Mouse (Mus musculus): ENCODE results near the gene Fchsd2. TPM values are rescaled to one million over a fixed set of nuclear protein-coding genes. Genes with fewer than 3 reads are reported as not detected.

Fchsd2 gene
- polyA plus RNA-seq, 1 experiment = 54.0 TPM

DNA sequence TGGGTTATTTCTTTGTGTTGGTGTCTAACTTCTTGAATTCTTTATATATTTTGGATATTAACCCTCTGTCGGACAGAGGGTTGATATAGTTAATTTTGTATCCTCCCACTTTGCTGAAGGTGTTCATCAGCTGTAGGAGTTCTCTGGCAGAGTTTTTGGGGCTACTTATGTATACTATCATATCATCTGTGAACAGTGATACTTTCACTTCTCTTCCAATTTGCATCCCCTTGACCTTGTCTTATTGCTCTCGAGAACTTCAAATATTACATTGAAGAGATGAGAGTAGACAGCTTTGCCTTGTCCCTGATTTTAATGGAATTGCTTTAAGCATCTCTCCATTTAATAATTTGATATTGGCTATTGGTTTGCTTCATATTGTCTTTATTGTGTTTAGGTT, 130.8 kb downstream of the Fchsd2 start:
- no peak for DNase-seq (ENCODE audit: low read depth)
- TF ChIP-seq POLR2A (IDR thresholded peaks at IDR 0.05; ENCODE audit: borderline replicate concordance, extremely low read depth, insufficient read depth, insufficient read length, poor library complexity, severe bottlenecking) (no peak), CTCF (IDR thresholded peaks at IDR 0.05; ENCODE audit: borderline replicate concordance, extremely low read depth, insufficient read depth, insufficient read length) (no peak)

DNA sequence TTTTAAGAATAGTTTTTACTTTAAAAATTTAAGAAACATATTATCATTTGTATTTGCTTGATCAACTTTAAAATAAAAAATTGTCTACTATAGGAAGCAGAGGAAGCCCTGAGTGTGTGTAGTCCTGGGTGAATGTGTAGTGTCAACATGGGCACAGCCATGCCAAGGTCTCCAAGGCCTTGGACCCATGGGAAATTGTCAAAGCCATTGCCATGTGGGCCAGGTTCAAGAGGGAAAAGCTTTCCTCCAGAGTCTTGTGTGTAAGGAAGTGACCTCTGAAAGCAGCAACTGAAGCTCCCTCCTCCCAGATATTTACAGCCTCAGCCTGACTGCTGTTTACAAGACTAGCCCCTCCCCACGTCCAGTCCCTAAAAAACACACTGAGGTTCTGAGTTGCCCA, 136.7 kb downstream of the Fchsd2 start:
- no peak for DNase-seq (ENCODE audit: low read depth)
- no peak for TF ChIP-seq CTCF (IDR thresholded peaks at IDR 0.05; ENCODE audit: borderline replicate concordance, extremely low read depth, insufficient read depth, insufficient read length)
- TF ChIP-seq POLR2A (IDR thresholded peaks at IDR 0.05; ENCODE audit: borderline replicate concordance, extremely low read depth, insufficient read depth, insufficient read length, poor library complexity, severe bottlenecking) = no peak

DNA sequence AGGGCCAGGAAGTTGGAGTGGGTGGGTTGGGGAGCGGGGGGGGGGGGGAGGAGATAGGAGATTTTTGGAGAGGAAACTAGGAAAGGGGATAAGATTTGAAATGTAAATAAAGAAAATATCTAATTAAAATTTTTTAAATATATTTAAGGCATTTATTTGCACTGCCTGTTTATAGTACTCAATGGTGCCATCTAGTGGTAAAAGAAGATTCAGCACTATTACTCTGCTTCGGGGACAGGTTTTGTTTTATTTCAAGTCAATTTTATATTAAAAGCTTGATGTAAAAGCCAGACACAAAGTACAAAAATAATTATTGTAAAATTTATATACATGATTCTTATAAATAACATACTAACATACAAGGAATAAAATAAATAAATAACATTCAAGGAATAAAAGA, 138.8 kb downstream of the Fchsd2 start:
- peak; percentile 71 for DNase-seq (ENCODE audit: low read depth)
- TF ChIP-seq POLR2A (IDR thresholded peaks at IDR 0.05; ENCODE audit: borderline replicate concordance, extremely low read depth, insufficient read depth, insufficient read length, poor library complexity, severe bottlenecking) = no peak
- TF ChIP-seq CTCF (IDR thresholded peaks at IDR 0.05; ENCODE audit: borderline replicate concordance, extremely low read depth, insufficient read depth, insufficient read length) = no peak

DNA sequence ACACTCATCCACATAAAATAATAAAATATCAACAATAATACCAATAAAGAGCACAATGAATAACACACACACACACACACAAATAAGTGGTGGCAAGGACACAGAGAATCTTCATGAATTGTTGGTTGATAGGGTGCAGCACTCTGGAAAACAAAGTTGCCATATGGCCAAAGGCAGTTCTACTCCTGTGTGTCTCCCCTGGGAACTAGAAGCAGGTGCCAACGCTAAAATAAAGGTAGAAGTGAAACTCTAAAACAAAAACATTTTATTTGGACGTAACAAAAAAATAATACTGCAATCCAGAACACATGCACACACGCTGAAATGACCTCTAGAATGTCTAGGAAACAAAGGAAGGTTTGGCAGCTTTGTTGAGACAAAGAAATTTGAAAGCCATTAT, 140.1 kb downstream of the Fchsd2 start:
- no peak for DNase-seq (ENCODE audit: low read depth)
- TF ChIP-seq CTCF (IDR thresholded peaks at IDR 0.05; ENCODE audit: borderline replicate concordance, extremely low read depth, insufficient read depth, insufficient read length) (no peak), POLR2A (IDR thresholded peaks at IDR 0.05; ENCODE audit: borderline replicate concordance, extremely low read depth, insufficient read depth, insufficient read length, poor library complexity, severe bottlenecking) (no peak)

DNA sequence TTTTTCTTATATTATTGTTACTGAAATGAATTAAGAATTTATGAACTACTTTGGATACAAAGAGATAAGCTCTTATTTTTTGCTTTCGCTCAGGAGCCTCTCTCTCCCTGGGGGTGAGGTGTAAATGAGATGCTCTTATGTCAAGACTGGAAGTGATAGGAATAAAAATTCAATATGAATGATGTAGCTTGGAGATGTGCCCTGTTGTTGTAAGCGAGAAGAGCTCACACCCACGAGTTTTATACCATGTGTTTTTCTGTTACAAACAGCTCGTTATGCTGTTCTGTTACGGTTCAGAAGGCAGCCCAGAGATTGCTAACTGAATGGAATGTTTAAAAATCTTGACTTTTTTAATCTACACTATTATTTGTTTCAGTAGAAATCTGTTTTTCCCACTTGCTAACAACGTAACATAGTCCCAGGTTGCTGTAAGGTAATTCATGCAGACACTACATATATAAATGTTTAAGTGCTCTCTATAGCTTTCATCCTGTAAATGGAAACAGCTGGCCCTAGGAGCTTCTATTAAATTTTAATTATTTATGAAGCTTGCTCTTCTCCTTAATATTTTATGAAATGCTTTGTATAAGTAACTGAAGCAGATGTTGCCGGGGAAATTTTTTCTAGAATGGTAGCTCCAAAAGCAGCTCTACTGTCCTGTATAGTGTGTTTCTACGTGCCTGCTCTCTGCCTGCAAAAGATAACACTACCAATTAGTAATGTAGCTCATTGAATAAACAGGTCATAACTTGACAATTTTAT, 144.2 kb downstream of the Fchsd2 start:
- TF ChIP-seq CTCF (IDR thresholded peaks at IDR 0.05; ENCODE audit: borderline replicate concordance, extremely low read depth, insufficient read depth, insufficient read length) (no peak), POLR2A (IDR thresholded peaks at IDR 0.05; ENCODE audit: borderline replicate concordance, extremely low read depth, insufficient read depth, insufficient read length, poor library complexity, severe bottlenecking) (no peak)
- peak; percentile 77 for DNase-seq (ENCODE audit: low read depth)

DNA sequence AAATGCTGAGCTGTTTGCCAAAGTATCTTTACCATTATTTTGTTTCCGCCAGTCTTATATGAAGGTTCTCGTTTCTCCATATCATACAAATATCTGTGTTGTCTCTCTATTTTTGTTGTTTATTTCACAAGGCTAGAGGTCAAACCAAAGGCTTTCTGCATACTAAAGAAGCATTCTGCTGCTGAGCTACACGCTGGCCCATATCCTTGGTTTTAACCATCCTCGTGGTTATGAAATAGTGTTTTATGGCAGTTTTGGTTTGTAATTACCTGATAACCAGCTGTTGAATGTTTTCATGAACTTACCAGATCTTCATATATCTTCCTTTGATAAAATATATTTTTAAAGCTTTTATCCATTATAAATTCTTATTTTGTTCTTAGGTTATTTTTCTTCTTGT, 156.1 kb downstream of the Fchsd2 start:
- DNase-seq (ENCODE audit: low read depth) = no peak
- TF ChIP-seq CTCF (IDR thresholded peaks at IDR 0.05; ENCODE audit: borderline replicate concordance, extremely low read depth, insufficient read depth, insufficient read length) = no peak
- no peak for TF ChIP-seq POLR2A (IDR thresholded peaks at IDR 0.05; ENCODE audit: borderline replicate concordance, extremely low read depth, insufficient read depth, insufficient read length, poor library complexity, severe bottlenecking)

DNA sequence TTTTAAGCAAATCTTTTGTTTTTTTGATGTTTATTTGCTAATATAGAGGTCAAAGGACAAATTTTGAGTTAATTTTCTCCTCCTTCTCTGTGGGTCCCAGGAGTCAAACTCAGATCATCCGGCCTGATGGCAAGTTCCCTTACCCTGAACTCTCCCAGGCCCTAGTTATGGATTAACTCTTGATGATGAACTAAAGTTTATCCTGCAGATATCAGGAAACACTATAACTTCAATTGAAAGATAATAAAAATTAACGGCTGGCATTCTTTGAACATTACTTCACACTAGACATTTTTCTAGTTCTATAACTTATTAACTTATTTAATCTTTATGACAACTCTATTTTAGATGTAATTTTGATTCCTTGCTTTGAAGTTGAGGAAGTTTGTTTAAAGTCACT, 156.5 kb downstream of the Fchsd2 start:
- TF ChIP-seq CTCF (IDR thresholded peaks at IDR 0.05; ENCODE audit: borderline replicate concordance, extremely low read depth, insufficient read depth, insufficient read length) (no peak), POLR2A (IDR thresholded peaks at IDR 0.05; ENCODE audit: borderline replicate concordance, extremely low read depth, insufficient read depth, insufficient read length, poor library complexity, severe bottlenecking) (no peak)
- DNase-seq (ENCODE audit: low read depth) = no peak

DNA sequence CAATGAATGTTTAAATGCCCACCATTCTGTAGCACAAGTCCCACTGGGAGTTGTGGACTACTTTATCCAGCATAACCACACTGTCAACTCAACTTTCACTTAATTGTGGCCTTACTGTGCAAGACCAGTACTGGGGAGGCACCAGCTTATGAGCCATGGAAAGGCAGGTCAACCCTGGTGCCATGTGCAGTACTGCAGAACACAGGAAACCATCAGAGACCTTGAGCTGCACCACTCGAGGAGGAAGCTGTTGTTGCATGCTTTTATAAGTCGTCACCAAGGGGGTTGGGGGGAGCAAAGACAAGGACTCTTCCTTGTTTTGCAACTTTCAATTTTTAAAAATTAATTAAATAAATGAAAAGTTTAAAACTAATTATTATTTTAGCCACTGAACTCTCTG, 160.4 kb downstream of the Fchsd2 start:
- TF ChIP-seq POLR2A (IDR thresholded peaks at IDR 0.05; ENCODE audit: borderline replicate concordance, extremely low read depth, insufficient read depth, insufficient read length, poor library complexity, severe bottlenecking) (no peak), CTCF (IDR thresholded peaks at IDR 0.05; ENCODE audit: borderline replicate concordance, extremely low read depth, insufficient read depth, insufficient read length) (no peak)
- DNase-seq (ENCODE audit: low read depth) = no peak

DNA sequence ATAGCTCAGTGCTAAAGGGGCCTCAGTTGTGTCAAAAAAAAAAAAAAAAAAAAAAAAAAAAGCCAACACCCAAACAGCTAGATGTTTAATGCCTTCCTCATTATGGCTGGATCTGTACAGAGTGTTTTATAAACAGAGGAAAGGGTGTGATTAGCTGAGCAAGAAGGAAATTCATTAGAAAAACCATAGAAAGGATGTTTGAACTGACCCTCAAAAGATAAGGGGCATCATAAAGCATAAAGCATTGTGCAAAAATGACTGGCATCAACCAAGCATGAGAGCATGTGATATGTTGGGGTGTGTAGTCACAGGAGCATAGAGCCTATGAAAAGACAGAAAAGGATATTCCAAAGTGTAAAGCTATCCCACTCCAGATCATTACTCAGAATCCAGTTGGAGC, 165.8 kb downstream of the Fchsd2 start:
- no peak for DNase-seq (ENCODE audit: low read depth)
- TF ChIP-seq CTCF (IDR thresholded peaks at IDR 0.05; ENCODE audit: borderline replicate concordance, extremely low read depth, insufficient read depth, insufficient read length) = no peak

DNA sequence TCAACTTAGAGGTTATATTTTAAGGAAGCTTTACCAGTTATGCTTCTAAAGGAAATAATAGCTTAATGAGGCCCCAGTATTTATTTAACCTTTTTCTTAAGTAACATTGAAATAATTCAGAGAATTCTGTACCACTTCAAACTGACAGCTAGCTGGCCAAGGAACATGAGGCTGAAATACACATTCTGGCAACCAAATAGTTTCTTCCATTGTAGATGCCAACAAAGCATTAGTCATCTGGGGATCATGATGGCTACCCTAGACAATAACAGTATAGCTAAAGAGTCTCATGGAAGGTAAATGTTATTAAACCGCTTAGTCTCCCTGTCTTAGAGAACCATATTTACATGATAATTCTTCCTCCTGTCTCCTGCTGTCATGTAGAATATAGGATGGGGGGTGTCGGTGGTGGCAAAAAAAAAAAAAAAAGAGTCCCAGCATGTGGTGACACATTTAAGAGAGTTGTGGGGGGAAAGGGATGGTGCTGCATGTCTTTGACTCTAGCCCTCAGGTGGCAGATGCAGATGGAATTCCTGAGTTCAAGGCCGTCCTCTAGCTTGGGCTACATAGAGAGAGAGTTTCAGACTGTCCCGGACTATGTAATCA, 169.4 kb downstream of the Fchsd2 start:
- no peak for DNase-seq (ENCODE audit: low read depth)
- TF ChIP-seq POLR2A (IDR thresholded peaks at IDR 0.05; ENCODE audit: borderline replicate concordance, extremely low read depth, insufficient read depth, insufficient read length, poor library complexity, severe bottlenecking) (no peak), CTCF (IDR thresholded peaks at IDR 0.05; ENCODE audit: borderline replicate concordance, extremely low read depth, insufficient read depth, insufficient read length) (no peak)

DNA sequence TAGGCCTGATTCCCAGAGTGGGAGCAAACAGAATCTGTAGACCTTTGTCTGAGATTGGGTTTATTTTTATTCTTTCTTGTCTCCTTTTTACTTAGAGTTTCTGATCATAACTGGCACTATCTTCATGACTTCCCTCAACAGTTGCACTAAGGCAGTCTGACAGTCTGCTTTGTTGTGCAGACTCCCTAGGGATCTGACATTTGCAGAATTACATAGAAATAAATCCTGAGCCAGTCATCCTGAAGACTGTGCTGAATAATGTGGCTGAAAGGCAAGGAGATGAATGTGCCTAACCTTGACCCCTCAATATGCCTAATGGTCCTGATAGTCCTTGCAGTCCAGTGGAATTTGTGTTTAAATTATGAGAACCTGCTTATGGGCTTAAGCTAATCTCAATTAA, 170.8 kb downstream of the Fchsd2 start:
- peak; percentile 55 for DNase-seq (ENCODE audit: low read depth)
- TF ChIP-seq CTCF (IDR thresholded peaks at IDR 0.05; ENCODE audit: borderline replicate concordance, extremely low read depth, insufficient read depth, insufficient read length) (no peak), POLR2A (IDR thresholded peaks at IDR 0.05; ENCODE audit: borderline replicate concordance, extremely low read depth, insufficient read depth, insufficient read length, poor library complexity, severe bottlenecking) (no peak)

Measured in brain, embryonic 14.5 days (tissue).